Mouse (Mus musculus) brain, embryonic 14.5 days (tissue): ENCODE data around the gene Ddx49.

ENCODE experiments used
- CTCF ChIP-seq: fragments of 200-500 bp; IDR thresholded peaks from 2 replicates; pipeline ENCODE4 v1.5.1; 2012; ENCODE audit warnings: inconsistent platforms, mild to moderate bottlenecking, moderate library complexity, borderline replicate concordance; ENCODE audit not compliant: insufficient read depth, insufficient read length; ENCODE audit errors: extremely low read depth
- POLR2A ChIP-seq: fragments of 200-500 bp; IDR thresholded peaks from 2 replicates; pipeline ENCODE4 v1.6.1; 2012; ENCODE audit warnings: mild to moderate bottlenecking, inconsistent platforms, borderline replicate concordance; ENCODE audit not compliant: poor library complexity, insufficient read depth, insufficient read length, severe bottlenecking; ENCODE audit errors: extremely low read depth

- TF ChIP-seq CTCF (no peak), POLR2A (no peak)
These were observed 55.7 kb downstream of the Ddx49 start for GRCm38 (mm10) chr8:70246622-70247021.
